Mouse (Mus musculus): Measurements from ENCODE around the gene Fads2. TPM values are rescaled to one million over a fixed set of nuclear protein-coding genes. Genes with fewer than 3 reads are reported as not detected.

The Fads2 gene
- polyA plus RNA-seq, 1 experiment from 2014 or later, result 207 TPM

DNA sequence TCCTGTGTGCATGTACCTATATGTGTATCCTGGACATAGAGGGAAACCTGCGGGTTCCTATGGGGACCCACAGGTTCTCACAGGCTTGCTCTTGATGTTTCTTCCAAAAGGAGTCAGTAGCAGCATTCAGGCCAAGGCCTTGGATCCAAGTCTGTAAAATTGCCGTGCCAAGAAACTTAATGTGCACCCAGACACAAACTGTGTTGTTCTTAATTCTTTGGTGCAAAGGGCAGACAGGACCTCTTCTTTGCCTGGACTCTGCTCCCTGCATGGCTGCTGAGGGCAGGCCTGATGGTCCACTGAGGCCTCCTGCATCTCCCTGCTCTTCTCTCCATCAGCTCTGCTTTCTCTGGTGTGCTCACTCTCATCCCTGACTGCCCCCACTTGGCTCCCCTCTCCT lies 71.8 kb downstream of the Fads2 start:
- Histone ChIP-seq H3K27ac (replicated peaks) (no peak overlapping the region), H3K9me3 (replicated peaks) (no peaks in the 10 kb centered on the region), H3K27me3 (ENCODE audit: low read depth, poor library complexity, severe bottlenecking) (peaks cover 6% of the 10 kb centered on the region; the same call in 1 of the 2 replicates), H3K4me1 (peaks cover 26% of the 10 kb centered on the region), H3K4me3 (no peak overlapping the region), H3K36me3 (peaks cover 2% of the 10 kb centered on the region; the same call in 1 of the 2 replicates)
- no peak for DNase-seq (ENCODE audit: low spot score)
- WGBS, result 88% methylated on average over 2 of the region's 2 CpGs

DNA sequence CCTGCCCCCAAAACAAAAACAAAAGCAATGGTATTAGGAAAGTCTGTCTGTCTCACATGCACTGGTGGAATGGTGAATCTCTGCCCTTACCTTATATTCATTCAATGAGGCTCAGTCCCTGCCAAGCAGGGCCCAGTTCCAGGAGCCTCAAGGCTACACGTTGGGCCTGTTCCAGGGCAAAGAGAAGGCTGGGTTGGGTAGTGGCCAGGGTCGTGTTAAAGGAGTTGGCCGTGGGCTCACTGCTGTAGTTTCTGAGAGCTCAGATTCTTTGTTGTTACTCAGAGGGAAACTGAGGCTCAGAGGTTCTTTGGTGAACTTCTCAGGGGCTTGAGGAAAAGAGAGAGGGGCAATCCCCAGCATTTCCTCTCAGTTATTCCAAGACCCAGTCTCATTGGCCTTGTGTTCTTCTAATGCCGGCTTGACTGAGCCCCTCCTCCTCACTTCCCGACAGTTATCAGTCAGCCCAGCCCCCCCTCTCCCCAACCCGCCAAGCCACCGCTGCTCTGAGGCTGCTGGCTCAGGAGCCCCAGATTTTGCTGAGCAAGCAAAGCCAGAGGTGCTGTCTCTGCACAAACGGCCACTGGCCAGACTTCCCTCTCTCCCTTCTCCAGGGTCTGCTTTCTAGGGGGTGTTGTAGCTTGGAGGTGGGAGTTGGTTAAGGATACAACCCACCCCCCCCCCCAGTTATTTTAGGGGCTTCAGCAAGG lies 76.2 kb downstream of the Fads2 start:
- peaks cover 30% of the 10 kb centered on the region for H3K4me1 ChIP-seq
- peaks cover 7% of the 10 kb centered on the region; the same call in 1 of the 2 replicates for H3K27me3 ChIP-seq (ENCODE audit: low read depth, poor library complexity, severe bottlenecking)
- peaks cover 2% of the 10 kb centered on the region; the same call in 1 of the 2 replicates for H3K36me3 ChIP-seq
- 28% methylated on average over 8 of the region's 8 CpGs for WGBS
- peak; percentile 26 for DNase-seq (ENCODE audit: low spot score)
- peak overlapping the region; percentile 35; the same call in 1 of the 2 replicates for H3K27ac ChIP-seq (replicated peaks)
- no peak overlapping the region for H3K4me3 ChIP-seq
- 0 out of 2 replicates have a peak, but pooled peaks cover 3% of the 10 kb centered on the region for H3K9me3 ChIP-seq (replicated peaks)

- Histone ChIP-seq H3K4me1 (peaks cover 44% of the 10 kb centered on the region), H3K27me3 (ENCODE audit: low read depth, poor library complexity, severe bottlenecking) (peaks cover 25% of the 10 kb centered on the region), H3K9me3 (replicated peaks) (0 out of 2 replicates have a peak, but pooled peaks cover 3% of the 10 kb centered on the region), H3K27ac (replicated peaks) (peak overlapping the region; percentile 57), H3K36me3 (peaks cover 1% of the 10 kb centered on the region; the same call in 1 of the 2 replicates), H3K4me3 (no peak overlapping the region)
- no peak for DNase-seq (ENCODE audit: low spot score)
- WGBS, result 63% methylated on average over 9 of the region's 9 CpGs
Observed at GRCm38 (mm10) chr19:10023304-10023758, 78.2 kb downstream of the Fads2 start.

DNA sequence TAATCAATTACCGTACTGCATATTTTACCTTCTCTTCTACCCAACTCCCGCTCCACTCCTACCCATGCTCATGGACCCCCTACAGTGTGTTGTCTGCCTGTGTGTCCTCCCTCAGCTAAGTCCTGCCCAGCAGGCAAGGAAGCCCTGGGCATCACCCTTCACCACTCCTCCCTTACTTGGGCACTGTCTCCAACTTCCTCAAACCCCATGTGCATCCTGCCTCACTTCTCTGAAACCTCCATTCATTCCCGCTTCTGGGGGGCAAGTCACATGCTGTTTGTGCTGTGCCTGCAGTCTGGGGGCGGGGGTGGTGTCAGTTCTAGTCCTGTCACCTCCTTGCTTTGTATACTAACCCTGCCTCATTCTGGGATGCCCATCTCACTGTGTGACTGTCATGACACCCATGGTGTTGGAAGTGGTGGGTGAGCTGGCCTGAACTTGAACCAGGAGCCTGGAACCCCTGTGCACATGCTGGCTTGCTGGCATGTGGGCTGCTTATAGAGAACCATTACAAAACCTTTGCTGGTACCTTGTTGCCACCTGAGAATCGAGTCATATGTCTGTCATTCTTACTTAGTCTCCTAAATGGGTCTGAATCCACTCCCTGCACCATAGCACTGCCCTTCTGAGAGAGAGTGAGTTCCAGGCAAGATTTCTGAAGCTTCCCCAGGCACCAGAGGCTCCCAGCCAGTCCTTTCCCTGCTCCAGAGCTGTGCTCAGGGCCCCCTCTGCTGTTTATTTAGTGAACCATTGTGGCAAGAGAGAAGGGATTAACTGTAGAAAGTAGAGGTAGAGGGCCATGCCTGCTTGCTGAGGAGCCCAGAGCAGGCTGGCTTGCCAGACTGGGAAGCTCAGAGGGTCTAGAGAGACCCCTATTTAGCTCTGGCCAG lies 78.9 kb downstream of the Fads2 start:
- WGBS, result 64% methylated on average over 5 of the region's 5 CpGs
- H3K4me1 ChIP-seq, result peaks cover 51% of the 10 kb centered on the region
- no peaks in the 10 kb centered on the region for H3K36me3 ChIP-seq
- peak overlapping the region; percentile 57 for H3K27ac ChIP-seq (replicated peaks)
- H3K27me3 ChIP-seq (ENCODE audit: low read depth, poor library complexity, severe bottlenecking), result peaks cover 26% of the 10 kb centered on the region
- DNase-seq (ENCODE audit: low spot score), result peak; percentile 45
- no peak overlapping the region for H3K4me3 ChIP-seq
- H3K9me3 ChIP-seq (replicated peaks), result 0 out of 2 replicates have a peak, but pooled peaks cover 3% of the 10 kb centered on the region

GRCm38 (mm10) chr19:10021981-10022380 lies 79.6 kb downstream of the Fads2 start:
- no peaks in the 10 kb centered on the region for H3K36me3 ChIP-seq
- WGBS, result 85% methylated on average over 2 of the region's 2 CpGs
- DNase-seq (ENCODE audit: low spot score), result no peak
- 0 out of 2 replicates have a peak, but pooled peaks cover 3% of the 10 kb centered on the region for H3K9me3 ChIP-seq (replicated peaks)
- peaks cover 56% of the 10 kb centered on the region for H3K4me1 ChIP-seq
- no peak overlapping the region for H3K4me3 ChIP-seq
- no peak overlapping the region for H3K27ac ChIP-seq (replicated peaks)
- peaks cover 33% of the 10 kb centered on the region for H3K27me3 ChIP-seq (ENCODE audit: low read depth, poor library complexity, severe bottlenecking)

DNA sequence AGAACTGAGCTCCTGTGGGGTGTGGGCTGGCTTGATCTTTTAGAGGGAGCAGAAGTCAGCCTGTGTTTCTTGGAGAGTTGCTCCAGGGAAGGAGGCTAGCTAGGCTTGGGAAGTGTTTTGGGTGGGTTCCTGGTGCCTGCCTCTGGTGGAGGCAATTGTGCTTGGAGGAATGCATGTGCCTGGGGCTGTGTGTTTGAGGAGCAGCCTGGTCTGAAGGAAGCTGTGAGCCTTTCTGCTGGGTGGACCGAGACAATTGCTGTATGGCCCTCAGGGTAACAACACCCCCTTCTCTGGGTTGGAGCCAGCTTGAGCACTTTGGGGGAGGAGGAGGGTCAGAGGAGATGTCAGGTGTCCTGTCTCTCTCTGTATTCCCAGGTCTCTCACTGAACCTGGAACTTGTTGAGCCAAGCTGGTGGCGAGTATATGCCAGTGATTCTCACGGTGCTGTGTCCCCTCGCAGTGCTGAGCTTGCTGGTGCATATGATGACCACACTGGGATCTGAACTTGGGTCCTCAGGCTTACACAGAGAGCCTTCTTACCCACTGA lies 82.3 kb downstream of the Fads2 start:
- no peak for DNase-seq (ENCODE audit: low spot score)
- 0 out of 2 replicates have a peak, but pooled peaks cover 3% of the 10 kb centered on the region for H3K9me3 ChIP-seq (replicated peaks)
- peaks cover 49% of the 10 kb centered on the region for H3K4me1 ChIP-seq
- H3K27me3 ChIP-seq (ENCODE audit: low read depth, poor library complexity, severe bottlenecking), result peaks cover 41% of the 10 kb centered on the region
- H3K4me3 ChIP-seq, result peak overlapping the region; percentile 60
- no peaks in the 10 kb centered on the region for H3K36me3 ChIP-seq
- WGBS, result 72% methylated on average over 4 of the region's 4 CpGs
- 0 out of 2 replicates have a peak overlapping the region, but pooled peaks have one; percentile 84 for H3K27ac ChIP-seq (replicated peaks)

GRCm38 (mm10) chr19:10018527-10018818 lies 83.1 kb downstream of the Fads2 start:
- Histone ChIP-seq H3K4me3 (peak overlapping the region; percentile 60), H3K9me3 (replicated peaks) (0 out of 2 replicates have a peak, but pooled peaks cover 3% of the 10 kb centered on the region), H3K27ac (replicated peaks) (peak overlapping the region; percentile 84), H3K4me1 (peaks cover 49% of the 10 kb centered on the region), H3K27me3 (ENCODE audit: low read depth, poor library complexity, severe bottlenecking) (peaks cover 41% of the 10 kb centered on the region), H3K36me3 (no peaks in the 10 kb centered on the region)
- WGBS, result 6% methylated on average over 3 of the region's 3 CpGs
- no peak for DNase-seq (ENCODE audit: low spot score)

DNA sequence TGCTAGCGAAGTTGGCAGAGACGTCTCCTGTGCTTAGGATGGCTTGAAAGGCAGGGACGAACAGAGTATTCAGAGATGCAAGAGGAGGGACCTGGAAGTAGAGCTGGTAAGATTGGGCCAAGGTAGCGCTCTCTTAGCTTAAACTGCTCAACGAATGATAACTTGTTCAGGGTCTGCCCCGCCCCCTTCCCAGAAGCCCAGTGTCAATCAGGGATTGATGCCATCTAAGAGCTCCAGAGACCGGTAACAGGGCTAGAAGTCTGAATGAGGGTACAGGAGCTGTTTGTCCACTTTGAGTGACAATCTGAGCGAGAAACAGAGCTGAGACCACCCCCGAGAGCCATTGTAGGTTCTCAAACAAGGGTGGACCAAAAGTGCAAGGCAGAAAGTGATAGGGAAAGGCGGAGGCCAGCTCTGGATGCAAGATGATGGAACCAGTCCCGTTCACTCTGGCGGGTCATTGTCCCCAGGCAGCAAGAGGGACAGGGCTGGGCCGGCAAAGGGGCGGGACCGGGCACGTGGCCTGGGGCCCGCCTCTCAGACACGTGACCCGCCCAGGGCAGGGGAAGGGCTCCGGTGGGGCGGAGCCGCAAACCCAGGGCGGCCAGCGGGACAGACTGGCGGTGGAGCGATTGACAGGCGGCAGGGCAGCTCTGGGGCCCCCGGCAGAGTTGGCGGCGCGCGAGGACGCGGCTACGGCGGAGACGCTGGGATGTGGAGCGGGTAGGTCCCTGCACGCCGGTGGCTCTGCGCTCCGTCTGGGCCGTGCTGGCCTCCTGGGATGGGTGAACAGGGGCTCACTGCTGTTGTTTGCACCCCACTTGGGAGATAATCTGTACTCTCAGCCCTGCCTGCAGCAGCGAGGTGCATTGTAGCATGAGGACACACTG lies 83.7 kb downstream of the Fads2 start:
- WGBS, result 4% methylated on average over 44 of the region's 44 CpGs
- DNase-seq (ENCODE audit: low spot score), result peak; percentile 92
- Histone ChIP-seq H3K27ac (replicated peaks) (peak overlapping the region; percentile 84), H3K4me3 (peak overlapping the region; percentile 60), H3K27me3 (ENCODE audit: low read depth, poor library complexity, severe bottlenecking) (peaks cover 41% of the 10 kb centered on the region), H3K36me3 (no peaks in the 10 kb centered on the region), H3K4me1 (peaks cover 49% of the 10 kb centered on the region), H3K9me3 (replicated peaks) (0 out of 2 replicates have a peak, but pooled peaks cover 3% of the 10 kb centered on the region)

DNA sequence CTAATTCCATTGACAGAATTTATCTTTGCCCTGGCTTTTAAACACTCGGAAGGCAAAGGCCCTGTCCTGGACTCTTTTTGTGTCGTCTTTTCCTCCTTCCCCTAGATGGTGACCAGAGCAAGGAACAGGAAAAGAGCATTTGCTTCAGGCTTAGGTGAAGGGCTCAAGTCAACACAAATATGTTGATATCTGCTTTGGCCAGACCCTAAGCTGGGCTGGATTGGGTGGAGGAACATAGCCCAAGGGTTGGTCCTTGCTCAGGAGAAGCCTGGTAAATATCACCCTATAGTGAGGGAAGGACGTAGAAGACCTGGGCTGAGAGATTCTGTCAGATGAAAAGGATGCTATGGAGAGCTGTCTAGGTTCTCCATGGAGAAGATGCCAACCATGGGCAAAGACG lies 85.4 kb downstream of the Fads2 start:
- WGBS, result 85% methylated on average over 4 of the region's 4 CpGs

DNA sequence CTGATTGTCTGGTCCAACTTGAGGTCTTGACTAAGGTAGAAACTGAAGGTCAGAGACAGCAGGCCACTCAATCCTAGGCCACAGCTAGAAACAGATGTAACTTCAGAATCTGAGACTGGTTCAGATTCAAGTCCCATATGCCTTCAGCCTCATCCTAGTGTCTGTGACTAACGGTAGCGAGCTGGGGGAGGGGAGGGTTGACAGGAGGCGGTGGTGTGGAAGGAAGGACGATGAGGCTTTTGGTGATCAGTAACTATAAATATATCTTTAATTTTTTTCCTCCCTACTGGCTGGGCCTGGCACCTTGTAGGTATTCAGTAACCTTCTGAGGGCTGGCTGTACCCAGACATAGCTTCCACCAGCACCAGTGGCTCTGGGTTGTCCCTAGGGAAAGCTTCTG lies 86.1 kb downstream of the Fads2 start:
- peaks cover 38% of the 10 kb centered on the region for H3K4me1 ChIP-seq
- DNase-seq (ENCODE audit: low spot score), result no peak
- no peaks in the 10 kb centered on the region for H3K36me3 ChIP-seq
- peaks cover 34% of the 10 kb centered on the region for H3K27me3 ChIP-seq (ENCODE audit: low read depth, poor library complexity, severe bottlenecking)
- H3K4me3 ChIP-seq, result peak overlapping the region; percentile 26
- 77% methylated on average over 4 of the region's 4 CpGs for WGBS
- H3K27ac ChIP-seq (replicated peaks), result peak overlapping the region; percentile 72
- no peaks in the 10 kb centered on the region for H3K9me3 ChIP-seq (replicated peaks)

More for the DNA sequence above, 85.4 kb downstream of the Fads2 start:
- Histone ChIP-seq H3K36me3 (no peaks in the 10 kb centered on the region), H3K4me3 (no peak overlapping the region), H3K4me1 (peaks cover 38% of the 10 kb centered on the region), H3K27me3 (ENCODE audit: low read depth, poor library complexity, severe bottlenecking) (peaks cover 40% of the 10 kb centered on the region), H3K9me3 (replicated peaks) (no peaks in the 10 kb centered on the region), H3K27ac (replicated peaks) (no peak overlapping the region)
- no peak for DNase-seq (ENCODE audit: low spot score)

DNA sequence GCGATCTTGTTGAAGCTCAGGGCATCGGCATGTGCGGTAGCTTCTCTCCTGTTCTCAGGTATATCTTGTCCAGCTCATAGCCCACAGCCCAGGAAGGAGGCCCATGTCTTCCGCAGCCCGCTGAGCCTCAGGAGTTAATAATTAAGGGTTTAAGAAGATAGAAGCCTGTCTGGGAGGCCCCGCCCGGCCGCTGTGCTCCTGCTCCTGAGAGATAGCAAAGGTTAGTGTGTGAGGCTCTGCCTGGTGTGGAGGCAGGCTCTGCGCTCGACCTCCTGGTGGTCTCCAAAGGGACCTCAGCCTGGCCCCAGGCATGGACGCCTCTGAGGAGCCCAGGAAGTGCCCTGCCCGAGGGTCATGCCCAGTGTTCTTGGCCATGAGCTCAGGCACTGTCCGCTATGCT lies 86.7 kb downstream of the Fads2 start:
- H3K4me1 ChIP-seq, result peaks cover 38% of the 10 kb centered on the region
- 82% methylated on average over 13 of the region's 13 CpGs for WGBS

More for the DNA sequence above, 86.7 kb downstream of the Fads2 start:
- no peak for DNase-seq (ENCODE audit: low spot score)
- H3K36me3 ChIP-seq, result no peaks in the 10 kb centered on the region
- H3K9me3 ChIP-seq (replicated peaks), result no peaks in the 10 kb centered on the region
- peak overlapping the region; percentile 26 for H3K4me3 ChIP-seq
- H3K27ac ChIP-seq (replicated peaks), result peak overlapping the region; percentile 72
- peaks cover 31% of the 10 kb centered on the region for H3K27me3 ChIP-seq (ENCODE audit: low read depth, poor library complexity, severe bottlenecking)

All from midbrain, embryonic 10.5 days (tissue).